Mouse (Mus musculus) CH12.LX (cell line): ENCODE data around the gene Bcl11a. TPM values are rescaled to one million over a fixed set of nuclear protein-coding genes. Genes with fewer than 3 reads are reported as not detected.
A peak's percentile ranks its signal among the peaks of the same experiment; 100 is the strongest.

Experiments
- DNase-seq: peaks from one replicate; pipeline ENCODE4 v3.0.0-alpha.2; 2013; ENCODE audit errors: extremely low read depth
- H3K27ac ChIP-seq: 2 replicates; pipeline ENCODE4 v1.5.1; 2012; ENCODE audit warnings: low read depth, mild to moderate bottlenecking, control low read depth, moderate library complexity; ENCODE audit not compliant: insufficient read depth
- H3K27me3 ChIP-seq: replicated peaks from 2 replicates; pipeline ENCODE3; 2012; ENCODE audit warnings: inconsistent platforms
- H3K36me3 ChIP-seq, 2 experiments: replicated peaks in 1 of 2; 2 replicates each; pipeline versions ENCODE3 to v1.6.1; 2012; ENCODE audit warnings: inconsistent platforms in 1 of 2, low read length in 1 of 2, mild to moderate bottlenecking in 1 of 2, mixed read lengths in 1 of 2, moderate library complexity in 1 of 2; ENCODE audit not compliant: control insufficient read depth in 1 of 2, insufficient read depth in 1 of 2
- H3K4me1 ChIP-seq, 2 experiments: 2 replicates each; pipeline ENCODE4 v1.6.1; 2012; ENCODE audit warnings: inconsistent platforms in 1 of 2, moderate library complexity in 1 of 2; ENCODE audit not compliant: insufficient read depth in 2 of 2, control insufficient read depth in 1 of 2
- H3K4me2 ChIP-seq: 2 replicates; pipeline ENCODE4 v1.6.1; 2012; ENCODE audit warnings: low read depth, mild to moderate bottlenecking, control low read depth; ENCODE audit not compliant: poor library complexity, insufficient read depth, severe bottlenecking
- H3K4me3 ChIP-seq, 3 experiments: fragments of 150-350 bp in 1 of 3; sonication (generic) in 1 of 3; replicated peaks in 1 of 3; 2 replicates each; pipeline versions ENCODE3 to v1.5.1; 2011 to 2012; ENCODE audit warnings: low read depth in 2 of 3, low read length in 2 of 3, mild to moderate bottlenecking in 2 of 3, moderate library complexity in 2 of 3, control low read depth in 1 of 3, improper control_type of control experiment in 1 of 3, inconsistent platforms in 1 of 3, mixed read lengths in 1 of 3; ENCODE audit not compliant: poor library complexity in 1 of 3
- H3K79me2 ChIP-seq: replicated peaks from 2 replicates; pipeline ENCODE4 v1.6.1; 2012; ENCODE audit warnings: mild to moderate bottlenecking, moderate library complexity; ENCODE audit not compliant: control insufficient read depth, poor library complexity, insufficient read depth, severe bottlenecking; ENCODE audit errors: extremely low read depth
- H3K9ac ChIP-seq: 2 replicates; pipeline ENCODE4 v1.6.1; 2012; ENCODE audit warnings: low read depth, mild to moderate bottlenecking, control low read depth, moderate library complexity; ENCODE audit not compliant: insufficient read depth
- H3K9me3 ChIP-seq: replicated peaks from 2 replicates; pipeline ENCODE3; 2012; ENCODE audit warnings: low read length, inconsistent platforms, mixed read lengths
- BHLHE40 ChIP-seq: IDR thresholded peaks from 2 replicates; pipeline ENCODE4 v1.6.1; 2011; ENCODE audit warnings: mild to moderate bottlenecking, low read depth, low read length, improper control_type of control experiment
- CHD1 ChIP-seq: IDR thresholded peaks from 2 replicates; pipeline ENCODE4 v1.6.1; 2012; ENCODE audit warnings: low read depth, low read length, improper control_type of control experiment, inconsistent platforms
- CHD2 ChIP-seq: IDR thresholded peaks from 2 replicates; pipeline ENCODE4 v1.6.1; 2011; ENCODE audit warnings: low read length, improper control_type of control experiment
- CTCF ChIP-seq, 2 experiments: IDR thresholded peaks in 1 of 2; conservative IDR thresholded peaks in 1 of 2; 2 replicates each; pipeline ENCODE4 v1.5.1; 2011 to 2012; ENCODE audit warnings: low read depth in 2 of 2, low read length in 2 of 2, improper control_type of control experiment in 1 of 2, inconsistent platforms in 1 of 2, mild to moderate bottlenecking in 1 of 2, moderate library complexity in 1 of 2
- EP300 ChIP-seq: IDR thresholded peaks from 2 replicates; pipeline ENCODE4 v1.6.1; 2011; ENCODE audit warnings: low read length, improper control_type of control experiment
- ETS1 ChIP-seq: conservative IDR thresholded peaks from 2 replicates; pipeline ENCODE4 v1.6.1; 2012; ENCODE audit warnings: low read depth, mild to moderate bottlenecking, inconsistent platforms, low read length, improper control_type of control experiment, moderate library complexity
- JUN ChIP-seq: IDR thresholded peaks from 2 replicates; pipeline ENCODE4 v1.6.1; 2011; ENCODE audit warnings: low read depth, mild to moderate bottlenecking, low read length, improper control_type of control experiment, moderate library complexity; ENCODE audit not compliant: insufficient read depth
- MAZ ChIP-seq: IDR thresholded peaks from 2 replicates; pipeline ENCODE4 v1.6.1; 2012; ENCODE audit warnings: low read depth, mild to moderate bottlenecking, inconsistent platforms, low read length, improper control_type of control experiment, moderate library complexity
- MXI1 ChIP-seq: IDR thresholded peaks from 2 replicates; pipeline ENCODE4 v1.6.1; 2011; ENCODE audit warnings: mild to moderate bottlenecking, low read depth, low read length, improper control_type of control experiment
- MYC ChIP-seq: IDR thresholded peaks from 2 replicates; pipeline ENCODE4 v1.6.1; 2011; ENCODE audit warnings: low read depth, mild to moderate bottlenecking, improper control_type of control experiment, low read length
- NRF1 ChIP-seq: IDR thresholded peaks from 2 replicates; pipeline ENCODE4 v1.6.1; 2014; ENCODE audit warnings: low read depth, mild to moderate bottlenecking, inconsistent platforms, low read length, improper control_type of control experiment, moderate library complexity
- POLR2A ChIP-seq: IDR thresholded peaks from 2 replicates; pipeline ENCODE4 v1.6.1; 2011; ENCODE audit warnings: low read depth, mild to moderate bottlenecking, improper control_type of control experiment, low read length
- RAD21 ChIP-seq: IDR thresholded peaks from 2 replicates; pipeline ENCODE4 v1.6.1; 2011; ENCODE audit warnings: low read depth, mild to moderate bottlenecking, low read length, improper control_type of control experiment, moderate library complexity
- RCOR1 ChIP-seq: conservative IDR thresholded peaks from 2 replicates; pipeline ENCODE4 v1.6.1; 2012; ENCODE audit warnings: low read depth, mild to moderate bottlenecking, inconsistent platforms, low read length, improper control_type of control experiment
- SIN3A ChIP-seq: IDR thresholded peaks from 2 replicates; pipeline ENCODE4 v1.6.1; 2012; ENCODE audit warnings: low read length, improper control_type of control experiment, inconsistent platforms
- SMC3 ChIP-seq: IDR thresholded peaks from 2 replicates; pipeline ENCODE4 v1.6.1; 2011; ENCODE audit warnings: low read depth, low read length, improper control_type of control experiment
- UBTF ChIP-seq: IDR thresholded peaks from 2 replicates; pipeline ENCODE4 v1.6.1; 2012; ENCODE audit warnings: low read depth, mild to moderate bottlenecking, inconsistent platforms, low read length, improper control_type of control experiment, moderate library complexity
- USF2 ChIP-seq: conservative IDR thresholded peaks from 2 replicates; pipeline ENCODE4 v1.6.1; 2011; ENCODE audit warnings: low read depth, low read length, improper control_type of control experiment
- ZKSCAN1 ChIP-seq: IDR thresholded peaks from 2 replicates; pipeline ENCODE4 v1.6.1; 2012; ENCODE audit warnings: low read depth, inconsistent platforms, low read length, improper control_type of control experiment, borderline replicate concordance
- ZNF384 ChIP-seq: IDR thresholded peaks from 2 replicates; pipeline ENCODE4 v1.6.1; 2012; ENCODE audit warnings: low read depth, low read length, improper control_type of control experiment, inconsistent platforms
- dilution Hi-C: fragments of 300-500 bp; cut with MboI; formaldehyde crosslinking; loops from 2 replicates; pipeline ENCODE4 v1.14.3; 2020; ENCODE audit warnings: low sequenced_read_pairs; ENCODE audit not compliant: extremely low pct_unique_long_range_greater_than_20kb, extremely low pct_ligation_motif_present
- in situ Hi-C: fragments of 300-500 bp; cut with MboI; formaldehyde crosslinking; loops from 3 replicates; pipeline ENCODE4 v1.14.3; 2019; ENCODE audit warnings: low sequenced_read_pairs, low pct_ligation_motif_present, low pct_unique_long_range_greater_than_20kb, mixed read lengths
- polyA plus RNA-seq: library from polyadenylated mRNA; unstranded; fragments of >175 nt; gene quantifications from 2 replicates; pipeline ENCODE4 v1.2.1, GENCODE M21; 2012; ENCODE audit warnings: low read depth; ENCODE audit not compliant: insufficient read length
- total RNA-seq, 2 experiments: library from RNA; depleted of rRNA; stranded (reverse); fragments of 300-350 nt in 1 of 2; fragments of >200 nt in 1 of 2; gene quantifications; 2 replicates each; pipeline ENCODE4 v1.2.3; 2012 to 2014

Gene Bcl11a
- total and polyA plus RNA-seq, 3 experiments = 6.8 to 57.9 (median 13.9) TPM

DNA sequence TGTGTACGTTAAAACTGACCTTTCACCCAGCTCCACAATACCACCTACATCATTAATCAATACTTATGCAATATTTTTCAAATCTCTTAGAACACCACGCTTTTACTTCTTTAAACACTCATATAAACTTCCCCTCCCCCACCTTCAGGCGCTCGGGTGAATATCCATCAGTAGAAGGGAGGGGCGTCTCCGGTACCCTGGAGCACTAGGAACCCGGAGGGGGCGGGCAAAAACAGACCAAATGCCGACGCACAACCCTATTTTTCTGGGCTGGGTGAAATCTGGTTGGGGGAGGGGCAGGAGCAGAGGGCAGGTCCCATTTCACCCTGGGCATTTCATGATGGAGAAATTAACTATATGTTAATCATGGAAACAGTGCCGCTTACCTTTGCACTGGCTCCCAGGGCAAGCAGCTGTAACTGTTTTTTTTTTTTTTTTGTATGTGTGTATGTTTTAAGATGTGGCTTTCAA lies 3.2 kb upstream of the Bcl11a start, which contains the start of gene A830031A19Rik:
Gene A830031A19Rik (minus strand): TSS at position 421 of the 471 bp plus-strand sequence.
- H3K79me2 ChIP-seq = no peaks in the 10 kb centered on the region
- peak within 1 kb of the TSS; percentile 98 for H3K4me2 ChIP-seq
- dilution Hi-C loops (no loop called here), in situ Hi-C loops (loop anchor here (25.0 kb wide), 1 partner anchor 1238 kb away; no protein-coding TSS in a partner anchor)
- H3K4me1 ChIP-seq = peaks cover 0 to 6% of the 10 kb centered on the region in 2 experiments; a peak in 2 of 4 replicates
- peak within 1 kb of the TSS; percentile 47 to 76 (median 51) for H3K4me3 ChIP-seq
- peak; percentile 61; the same call in 1 of the 2 replicates for TF ChIP-seq CHD2
- TF ChIP-seq ZNF384 = peak; percentile 15; the same call in 1 of the 2 replicates
- no peak for TF ChIP-seq BHLHE40
- TF ChIP-seq POLR2A = no peak
- TF ChIP-seq, all 38 proteins: peak for 2
- H3K27ac ChIP-seq = no peak within 1 kb of the TSS
- no peak for DNase-seq
- no peak within 1 kb of the TSS; the same call in 1 of the 2 replicates for H3K9ac ChIP-seq
- no peaks in the 10 kb centered on the region for H3K27me3 ChIP-seq
- no peaks in the 10 kb centered on the region for H3K9me3 ChIP-seq
- no peaks in the 10 kb centered on the region for H3K36me3 ChIP-seq

DNA sequence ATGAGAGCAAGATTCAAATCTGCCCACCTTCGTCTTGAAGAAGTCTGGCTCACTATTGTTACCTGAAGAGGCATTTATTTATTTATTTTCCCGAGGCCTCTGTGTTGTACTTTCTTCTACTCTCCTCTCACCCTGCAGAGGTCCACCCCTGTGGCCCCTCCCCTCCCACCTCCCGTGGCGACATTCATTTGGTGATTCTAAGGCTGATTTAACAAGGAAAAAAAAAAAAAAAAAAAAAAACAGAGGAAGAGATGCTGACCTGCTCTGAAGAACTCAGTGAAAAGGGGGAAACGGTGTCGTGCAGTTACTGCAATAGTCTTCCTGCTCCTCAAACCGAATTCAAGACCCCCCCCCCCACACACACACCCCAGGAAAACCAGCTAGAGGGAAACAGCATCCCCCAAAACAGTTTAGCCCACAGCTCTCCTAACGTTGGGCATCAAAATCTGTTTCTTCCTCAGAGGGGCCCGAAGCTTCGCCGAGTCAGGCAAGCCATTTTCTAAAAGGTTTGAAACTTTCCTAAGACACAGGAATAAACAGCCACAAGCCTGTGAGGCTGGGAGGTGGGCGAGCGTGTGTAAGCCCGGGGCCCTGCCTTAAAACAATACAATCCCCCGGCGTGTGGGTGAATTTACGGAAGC lies 2.2 kb upstream of the Bcl11a start:
- dilution Hi-C loops = no loop called here
- in situ Hi-C loops = no loop called here
- Histone ChIP-seq H3K36me3 (no peaks in the 10 kb centered on the region), H3K27me3 (no peaks in the 10 kb centered on the region)
- no peak for TF ChIP-seq ETS1
- TF ChIP-seq ZKSCAN1 = no peak
- TF ChIP-seq CHD1 = no peak
- TF ChIP-seq UBTF = no peak
- peak; percentile 72 for TF ChIP-seq ZNF384
- no peak for TF ChIP-seq MYC
- TF ChIP-seq RCOR1 = no peak
- TF ChIP-seq NRF1 = no peak
- TF ChIP-seq, all 38 proteins: peak for 1
- Histone ChIP-seq H3K4me1 (peaks cover 0 to 6% of the 10 kb centered on the region in 2 experiments; a peak in 2 of 4 replicates), H3K79me2 (no peaks in the 10 kb centered on the region), H3K4me3 (peak overlapping the region; percentile 47 to 76 (median 51)), H3K4me2 (peak overlapping the region; percentile 98), H3K27ac (no peak overlapping the region), H3K9me3 (no peaks in the 10 kb centered on the region), H3K9ac (no peak overlapping the region; the same call in 1 of the 2 replicates)
- DNase-seq = no peak

DNA sequence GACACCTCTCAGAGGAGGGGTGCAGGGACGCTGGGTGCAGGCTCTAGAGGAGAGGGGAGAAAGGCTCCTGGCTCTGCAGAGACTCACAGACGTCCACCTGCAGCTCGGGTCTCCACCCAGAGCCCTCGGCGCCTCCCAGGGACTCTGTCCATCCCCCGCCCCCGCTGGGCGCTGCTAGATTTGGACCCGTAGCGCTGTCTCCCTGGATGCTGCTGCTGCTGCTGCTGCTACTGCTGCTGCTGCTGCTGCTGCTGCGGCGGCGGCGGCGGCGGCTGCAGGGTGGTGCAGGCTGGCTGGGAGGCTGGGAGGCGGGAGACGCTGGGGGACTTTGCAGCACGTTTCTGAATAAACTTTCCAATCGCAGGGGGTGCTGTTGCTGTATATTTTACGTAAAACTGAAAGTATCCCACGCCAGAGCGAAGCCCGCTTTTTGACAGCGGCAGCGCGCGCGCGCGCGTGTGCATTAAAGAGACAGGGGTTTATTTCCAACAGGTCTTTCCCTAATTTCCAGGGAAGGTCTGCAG lies 1.7 kb upstream of the Bcl11a start:
- Histone ChIP-seq H3K36me3 (no peaks in the 10 kb centered on the region), H3K27me3 (no peaks in the 10 kb centered on the region), H3K4me1 (peaks cover 0 to 6% of the 10 kb centered on the region in 2 experiments; a peak in 2 of 4 replicates)
- in situ Hi-C loops (no loop called here), dilution Hi-C loops (no loop called here)
- TF ChIP-seq MXI1 (peak; percentile 54), SIN3A (peak; percentile 32; the same call in 1 of the 2 replicates), RAD21 (peak; percentile 29), ETS1 (peak; percentile 49), SMC3 (peak; percentile 4; the same call in 1 of the 2 replicates), CTCF (conservative IDR thresholded peaks at IDR 0.05 in 1 of 2, IDR thresholded peaks at IDR 0.05 in 1 of 2; ENCODE audit: low read depth in 2 of 2, low read length in 2 of 2) (peak in 1 of 2 experiments; percentile 35; a peak in 2 of 4 replicates), NRF1 (peak; percentile 49; the same call in 1 of the 2 replicates), MYC (no peak), EP300 (no peak), USF2 (no peak), JUN (no peak), BHLHE40 (peak; percentile 89), MAZ (peak; percentile 42; the same call in 1 of the 2 replicates)
- TF ChIP-seq, all 38 proteins: peak for 9
- H3K4me2 ChIP-seq = peak overlapping the region; percentile 98
- peak overlapping the region; percentile 51 to 93 (median 76) for H3K4me3 ChIP-seq
- no peaks in the 10 kb centered on the region for H3K9me3 ChIP-seq
- H3K9ac ChIP-seq = peak overlapping the region; percentile 34; the same call in 1 of the 2 replicates
- no peak overlapping the region for H3K27ac ChIP-seq
- no peaks in the 10 kb centered on the region for H3K79me2 ChIP-seq
- DNase-seq = peak; percentile 86
